Mouse (Mus musculus): ENCODE data around the gene P2rx3. TPM values are rescaled to one million over a fixed set of nuclear protein-coding genes. Genes with fewer than 3 reads are reported as not detected.

The P2rx3 gene
- polyA plus RNA-seq, 1 experiment = 53.1 TPM

DNA sequence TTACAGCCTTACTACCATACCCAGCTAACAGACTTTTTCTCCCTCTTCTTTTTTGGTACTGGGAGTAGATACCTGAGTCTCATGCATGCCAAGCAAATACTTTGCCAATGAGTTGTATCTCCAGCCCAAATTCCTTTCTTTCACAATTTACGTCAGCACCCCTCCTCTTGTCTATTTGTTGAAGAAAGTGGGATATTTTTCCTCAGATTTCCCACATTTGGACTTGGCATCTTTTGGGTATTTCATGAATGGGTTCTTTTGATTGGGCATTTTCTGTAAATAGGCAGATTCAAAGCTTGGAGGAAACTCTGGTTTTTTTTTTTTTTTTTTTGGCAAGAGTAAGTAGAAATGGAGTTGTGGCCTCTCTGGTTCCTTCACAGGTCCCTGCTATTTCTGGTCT, 85.0 kb downstream of the P2rx3 start:
- TF ChIP-seq POLR2A (IDR thresholded peaks at IDR 0.05; ENCODE audit: insufficient read length, low read depth) = no peak
- no peak for TF ChIP-seq SRF (IDR thresholded peaks at IDR 0.05; ENCODE audit: control insufficient read depth, insufficient read length, low read depth)
- TF ChIP-seq MAX (IDR thresholded peaks at IDR 0.05; ENCODE audit: low read depth) = no peak
- TF ChIP-seq E2F4 (IDR thresholded peaks at IDR 0.05; ENCODE audit: insufficient read depth) = no peak
- no peak for TF ChIP-seq MYOD1 (IDR thresholded peaks at IDR 0.05; ENCODE audit: control insufficient read depth in 1 of 3, insufficient read length in 2 of 3, low read depth in 2 of 3)
- TF ChIP-seq CEBPB (IDR thresholded peaks at IDR 0.05; ENCODE audit: insufficient read depth, poor library complexity, severe bottlenecking) = no peak
- no peak for TF ChIP-seq REST (IDR thresholded peaks at IDR 0.05; ENCODE audit: insufficient read depth, insufficient read length)
- Histone ChIP-seq H3ac (ENCODE audit: control insufficient read depth, insufficient read length) (no peak overlapping the region), H3K79me2 (ENCODE audit: control insufficient read depth, insufficient read depth) (no peaks in the 10 kb centered on the region), H3K27me3 (ENCODE audit: control insufficient read depth, insufficient read depth, insufficient read length) (no peaks in the 10 kb centered on the region), H3K4me2 (ENCODE audit: low read depth) (no peak overlapping the region), H3K36me3 (ENCODE audit: control insufficient read depth, insufficient read depth) (no peaks in the 10 kb centered on the region), H3K4me3 (no peak overlapping the region)

DNA sequence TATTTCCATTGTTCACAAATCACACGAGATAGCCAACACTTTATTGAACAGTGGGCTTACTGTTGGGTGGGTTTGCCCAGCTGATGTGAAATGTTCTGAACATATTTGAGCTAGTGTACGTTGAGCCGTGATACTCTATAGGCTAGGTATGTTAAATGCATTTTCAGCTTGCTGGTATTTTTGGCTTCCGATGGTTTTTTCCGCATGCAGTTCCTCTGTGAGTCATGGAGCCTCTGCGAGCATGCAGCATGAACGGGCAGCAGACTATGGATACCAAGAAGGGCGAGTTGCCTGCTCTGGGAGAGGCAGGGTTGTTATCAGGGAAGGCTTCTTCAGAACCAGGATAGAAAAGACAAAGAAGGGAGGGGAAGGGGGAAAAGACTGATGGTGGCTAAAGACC, 86.2 kb downstream of the P2rx3 start:
- Histone ChIP-seq H3K27me3 (ENCODE audit: control insufficient read depth, insufficient read depth, insufficient read length) (no peaks in the 10 kb centered on the region), H3K36me3 (ENCODE audit: control insufficient read depth, insufficient read depth) (no peaks in the 10 kb centered on the region), H3K4me2 (ENCODE audit: low read depth) (no peak overlapping the region), H3K4me3 (no peak overlapping the region), H3K79me2 (ENCODE audit: control insufficient read depth, insufficient read depth) (no peaks in the 10 kb centered on the region), H3ac (ENCODE audit: control insufficient read depth, insufficient read length) (no peak overlapping the region)
- TF ChIP-seq TCF3 (IDR thresholded peaks at IDR 0.05; ENCODE audit: insufficient read length, low read depth) = no peak

DNA sequence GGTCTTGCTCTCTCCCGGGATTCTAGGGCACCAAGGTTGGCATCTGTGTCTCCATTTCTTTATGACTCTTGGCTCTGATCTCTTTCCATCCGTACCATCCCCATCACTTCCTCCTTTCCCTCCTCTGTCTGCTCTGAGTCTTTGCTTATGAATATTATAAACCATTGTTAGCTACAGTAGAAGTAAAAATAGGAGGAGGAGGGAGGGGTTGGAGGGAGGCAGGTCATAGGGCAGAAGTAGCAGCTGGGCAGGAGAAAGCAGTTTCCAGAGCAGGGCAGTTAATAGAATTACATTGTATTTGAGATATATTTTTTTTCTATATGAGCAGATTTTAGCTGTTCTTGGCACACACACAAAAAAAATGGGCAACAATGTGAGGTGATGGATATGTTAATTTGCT, 88.5 kb downstream of the P2rx3 start:
- H3ac ChIP-seq (ENCODE audit: control insufficient read depth, insufficient read length) = no peak overlapping the region
- no peaks in the 10 kb centered on the region for H3K27me3 ChIP-seq (ENCODE audit: control insufficient read depth, insufficient read depth, insufficient read length)
- no peaks in the 10 kb centered on the region for H3K79me2 ChIP-seq (ENCODE audit: control insufficient read depth, insufficient read depth)
- no peak for TF ChIP-seq MYOG (IDR thresholded peaks at IDR 0.05; ENCODE audit: control insufficient read depth in 1 of 3, insufficient read depth in 1 of 3, insufficient read length in 2 of 3, low read depth in 2 of 3)
- TF ChIP-seq CEBPB (IDR thresholded peaks at IDR 0.05; ENCODE audit: insufficient read depth, poor library complexity, severe bottlenecking) = no peak
- no peak for TF ChIP-seq POLR2A (IDR thresholded peaks at IDR 0.05; ENCODE audit: insufficient read length, low read depth)
- no peak for TF ChIP-seq E2F4 (IDR thresholded peaks at IDR 0.05; ENCODE audit: insufficient read depth)
- TF ChIP-seq SRF (IDR thresholded peaks at IDR 0.05; ENCODE audit: control insufficient read depth, insufficient read length, low read depth) = no peak
- TF ChIP-seq REST (IDR thresholded peaks at IDR 0.05; ENCODE audit: insufficient read depth, insufficient read length) = no peak
- TF ChIP-seq USF1 (IDR thresholded peaks at IDR 0.05; ENCODE audit: low read depth) = no peak
- no peak for TF ChIP-seq MYOD1 (IDR thresholded peaks at IDR 0.05; ENCODE audit: control insufficient read depth in 1 of 3, insufficient read length in 2 of 3, low read depth in 2 of 3)
- no peak for TF ChIP-seq TCF12 (IDR thresholded peaks at IDR 0.05; ENCODE audit: insufficient read depth, poor library complexity, severe bottlenecking)
- TF ChIP-seq TCF3 (IDR thresholded peaks at IDR 0.05; ENCODE audit: insufficient read length, low read depth) = no peak
- TF ChIP-seq MAX (IDR thresholded peaks at IDR 0.05; ENCODE audit: low read depth) = no peak
- no peak for TF ChIP-seq POLR2AphosphoS2 (IDR thresholded peaks at IDR 0.05; ENCODE audit: insufficient read length, low read depth)
- no peak overlapping the region for H3K4me2 ChIP-seq (ENCODE audit: low read depth)
- H3K36me3 ChIP-seq (ENCODE audit: control insufficient read depth, insufficient read depth) = no peaks in the 10 kb centered on the region
- H3K4me3 ChIP-seq = no peak overlapping the region

Other genes starting within 250 kb of the P2rx3 start
- 16.2 TPM for gene Ube2l6, start 238.6 kb downstream of the P2rx3 start, polyA plus RNA-seq (2012; fragmentation: generic; extraction: Trizol)
- gene Smtnl1, start 214.8 kb downstream of the P2rx3 start, polyA plus RNA-seq (2012; fragmentation: generic; extraction: Trizol) = 0.85 TPM
- gene Timm10, start 210.5 kb downstream of the P2rx3 start, polyA plus RNA-seq (2012; fragmentation: generic; extraction: Trizol) = 102 TPM
- gene Slc43a1, start 198.6 kb downstream of the P2rx3 start, polyA plus RNA-seq (2012; fragmentation: generic; extraction: Trizol) = 2.0 TPM
- gene Rtn4rl2, start 150.8 kb downstream of the P2rx3 start, polyA plus RNA-seq (2012; fragmentation: generic; extraction: Trizol) = 0.13 TPM
- 4.5 TPM for gene Slc43a3, start 100.9 kb downstream of the P2rx3 start, polyA plus RNA-seq (2012; fragmentation: generic; extraction: Trizol)
- not detected for gene Prg2, start 57.0 kb downstream of the P2rx3 start, polyA plus RNA-seq (2012; fragmentation: generic; extraction: Trizol)
- not detected for gene Prg3, start 49.2 kb downstream of the P2rx3 start, polyA plus RNA-seq (2012; fragmentation: generic; extraction: Trizol)
- gene Ssrp1, start 228 bp downstream of the P2rx3 start, polyA plus RNA-seq (2012; fragmentation: generic; extraction: Trizol) = 123 TPM
- 84.0 TPM for gene Tnks1bp1, start 10.6 kb upstream of the P2rx3 start, polyA plus RNA-seq (2012; fragmentation: generic; extraction: Trizol)
- 0.06 TPM for gene Aplnr, start 98.8 kb upstream of the P2rx3 start, polyA plus RNA-seq (2012; fragmentation: generic; extraction: Trizol)
- gene Lrrc55, start 159.7 kb upstream of the P2rx3 start, polyA plus RNA-seq (2012; fragmentation: generic; extraction: Trizol) = 0.04 TPM